12 mouse cellular contexts compared by ENCODE assay signal in genomic region chr9:15523646-15524045, GRCm38 (mm10).
"Had no signal": no experiment of that assay in that cellular context is flagged by ENCODE, and none has a peak within 500 bp of the region (broad histone marks: within the 10 kb centered on the region; RNA-seq: fewer than 3 reads in every experiment).

No protein-coding gene starts in this region.

- H3K27ac ChIP-seq: limb, embryonic 13.5 days; liver, embryonic 14.5 days; midbrain, embryonic 15.5 days; neural tube, embryonic 12.5 days had no signal

- H3K4me2 ChIP-seq: limb, embryonic 13.5 days; midbrain, embryonic 11.5 days; midbrain, embryonic 15.5 days; neural tube, embryonic 12.5 days had no signal

- ATAC-seq: lung, postnatal 0 days; midbrain, embryonic 15.5 days had no signal

- H3K9me3 ChIP-seq: limb, embryonic 13.5 days; megakaryocyte, embryonic 14.5 days; midbrain, embryonic 15.5 days; neural tube, embryonic 12.5 days had no signal

- DNase-seq: kidney, postnatal 36 days; left cerebral cortex, postnatal 4 days; lung, adult 18-20 months; lung, postnatal 4 days; thymus, postnatal 36 days had no signal

- H3K36me3 ChIP-seq: limb, embryonic 13.5 days; midbrain, embryonic 15.5 days; neural tube, embryonic 12.5 days had no signal

- H3K27me3 ChIP-seq: limb, embryonic 13.5 days; megakaryocyte, embryonic 14.5 days; midbrain, embryonic 15.5 days; neural tube, embryonic 12.5 days had no signal

- H3K4me3 ChIP-seq: limb, embryonic 13.5 days; megakaryocyte, embryonic 14.5 days; midbrain, embryonic 15.5 days; neural tube, embryonic 12.5 days had no signal

- H3K4me1 ChIP-seq: megakaryocyte, embryonic 14.5 days had no signal

- H3K9ac ChIP-seq: limb, embryonic 13.5 days; liver, embryonic 14.5 days; midbrain, embryonic 15.5 days; neural tube, embryonic 12.5 days had no signal
